ENCODE assay signal across 8 mouse cellular contexts in the genomic region with DNA sequence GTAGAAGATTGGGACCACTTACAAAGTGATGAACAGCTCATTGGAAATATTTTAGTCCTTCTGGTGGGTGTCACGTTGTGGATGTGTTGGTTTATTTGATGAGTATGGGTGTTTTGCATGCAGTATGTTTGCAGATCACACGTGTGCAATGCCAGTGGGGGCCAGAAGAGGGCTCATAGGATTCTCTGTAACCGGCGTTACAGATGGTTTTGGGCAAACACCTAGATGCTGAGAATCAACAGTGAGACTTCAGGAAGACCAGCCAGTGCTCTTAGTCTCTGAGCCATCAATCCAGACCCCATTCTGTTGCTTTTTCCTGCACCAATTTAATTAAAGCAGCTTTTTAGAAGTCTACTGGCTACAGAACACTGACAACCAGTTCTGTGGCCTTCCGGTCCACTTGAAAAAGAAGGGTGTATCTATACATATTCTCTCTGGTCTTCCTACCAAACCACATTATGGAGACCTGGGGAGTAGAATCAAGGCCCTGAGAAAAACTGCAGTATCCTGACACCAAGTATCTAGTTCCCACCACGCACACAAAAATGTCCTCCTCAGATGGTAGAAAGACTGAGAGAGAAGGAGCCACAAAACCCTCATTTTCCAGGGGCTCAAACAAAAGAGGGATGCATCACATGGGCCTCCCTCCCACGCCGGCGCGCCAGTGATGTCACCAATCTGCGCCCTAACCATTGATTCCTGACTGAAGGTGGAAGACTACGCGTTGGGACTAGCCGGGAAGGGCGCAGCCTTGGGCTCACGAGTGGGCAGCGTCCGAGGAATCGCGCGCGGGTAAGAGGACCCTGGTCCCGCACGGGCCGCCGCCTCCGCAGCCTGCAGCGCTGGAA. TPM values are rescaled to one million over a fixed set of nuclear protein-coding genes. Genes with fewer than 3 reads are reported as not detected.
DNase-seq lines count a peak whose midpoint lies in the region; ATAC-seq and TF ChIP-seq lines count a peak whose summit lies in the region.

Gene Adar, plus strand, starts transcription at position 664 of the 848 bp plus-strand sequence.

- H3K27me3 ChIP-seq in hindbrain, embryonic 11.5 days (ENCODE audit: control insufficient read depth, insufficient read depth, low read length): no peaks in the 10 kb centered on the region
- H3K27me3 ChIP-seq in lung, postnatal 0 days (replicated peaks; ENCODE audit: insufficient read depth, low read length): no peaks in the 10 kb centered on the region

- H3K27ac ChIP-seq in hindbrain, embryonic 11.5 days (ENCODE audit: low read depth, low read length): peak within 1 kb of the TSS; percentile 71
- no peak within 1 kb of the TSS for H3K27ac ChIP-seq in lung, postnatal 0 days (ENCODE audit: low read length)

- 8% methylated on average over 28 of the region's 28 CpGs for WGBS in hindbrain, embryonic 11.5 days
- 7% methylated on average over 27 of the region's 28 CpGs for WGBS in lung, postnatal 0 days

- peak within 1 kb of the TSS; percentile 86 for H3K4me2 ChIP-seq in hindbrain, embryonic 11.5 days (replicated peaks; ENCODE audit: low read depth, low read length)
- H3K4me2 ChIP-seq in lung, postnatal 0 days (replicated peaks; ENCODE audit: low read depth, low read length): peak within 1 kb of the TSS; percentile 99

- H3K9ac ChIP-seq in hindbrain, embryonic 11.5 days (ENCODE audit: low read depth, low read length): peak within 1 kb of the TSS; percentile 90
- H3K9ac ChIP-seq in lung, postnatal 0 days (replicated peaks; ENCODE audit: low read depth): peak within 1 kb of the TSS; percentile 56

- 0 out of 2 replicates have a peak, but pooled peaks cover 2% of the 10 kb centered on the region for H3K4me1 ChIP-seq in hindbrain, embryonic 11.5 days (replicated peaks; ENCODE audit: control insufficient read depth, insufficient read depth, low read length)
- peaks cover 4% of the 10 kb centered on the region; the same call in 1 of the 2 replicates for H3K4me1 ChIP-seq in lung, postnatal 0 days (ENCODE audit: insufficient read depth, low read depth, low read length)

- peak; percentile 93 for DNase-seq in NIH3T3 (ENCODE audit: low read depth)
- DNase-seq in cerebellum, postnatal 10 days: peak; percentile 94 to 95
- DNase-seq in frontal cortex, postnatal 10 days (ENCODE audit: low spot score in 2 of 2): peak; percentile 87 to 90
- DNase-seq in hindbrain, embryonic 11.5 days (ENCODE audit: low spot score): peak; percentile 91
- peak; percentile 93 to 94 for DNase-seq in layer of hippocampus, postnatal 10 days (ENCODE audit: low spot score in 2 of 2)
- DNase-seq in lung, postnatal 0 days (ENCODE audit: low spot score): peak; percentile 72
- DNase-seq in ovary, postnatal 14 days (ENCODE audit: low spot score): peak; percentile 74
- peak; percentile 79 for DNase-seq in thymus, postnatal 14 days

- no peak for TF ChIP-seq EP300 in lung, postnatal 0 days (IDR thresholded peaks at IDR 0.05)

- no peaks in the 10 kb centered on the region for H3K36me3 ChIP-seq in hindbrain, embryonic 11.5 days (ENCODE audit: control insufficient read depth, insufficient read depth, low read length)
- no peaks in the 10 kb centered on the region for H3K36me3 ChIP-seq in lung, postnatal 0 days (ENCODE audit: insufficient read depth, low read length)

- peak; percentile 77 for TF ChIP-seq CTCF in lung, postnatal 0 days (IDR thresholded peaks at IDR 0.05)

- H3K4me3 ChIP-seq in hindbrain, embryonic 11.5 days (ENCODE audit: low read depth, low read length): peak within 1 kb of the TSS; percentile 98
- H3K4me3 ChIP-seq in lung, postnatal 0 days (ENCODE audit: low read depth, low read length): peak within 1 kb of the TSS; percentile 74

- no peaks in the 10 kb centered on the region for H3K9me3 ChIP-seq in hindbrain, embryonic 11.5 days (ENCODE audit: control insufficient read depth, low read length)
- no peaks in the 10 kb centered on the region for H3K9me3 ChIP-seq in lung, postnatal 0 days (ENCODE audit: low read length)

- peak; percentile 87 for ATAC-seq in hindbrain, embryonic 11.5 days (ENCODE audit: low FRiP score)
- peak; percentile 83 for ATAC-seq in lung, postnatal 0 days

RNA-seq across cellular contexts. Expression of gene Adar, which starts in this region (rescaled TPM):
- 15.1 and 16.4 TPM in 2 replicates for polyA plus RNA-seq in hindbrain, embryonic 11.5 days (2014; fragmentation: Nextera tagmentation; extraction: Ambion mirVana)
- 10 to 100 TPM; 82.7 to 85.8 TPM for total RNA-seq in layer of hippocampus, postnatal 10 days (2021)
- 7.5 and 7.9 TPM in 2 replicates for polyA plus RNA-seq in lung, postnatal 0 days (2015; fragmentation: Nextera tagmentation; extraction: Ambion mirVana)
